Mouse (Mus musculus) layer of hippocampus, adult 11-12 months (tissue): Measurements from ENCODE around the gene Tspan12.

ENCODE experiments used
- DNase-seq: peaks from one replicate; pipeline ENCODE4 v3.0.0; 2022; ENCODE audit warnings: low spot score

Gene Tspan12

DNA sequence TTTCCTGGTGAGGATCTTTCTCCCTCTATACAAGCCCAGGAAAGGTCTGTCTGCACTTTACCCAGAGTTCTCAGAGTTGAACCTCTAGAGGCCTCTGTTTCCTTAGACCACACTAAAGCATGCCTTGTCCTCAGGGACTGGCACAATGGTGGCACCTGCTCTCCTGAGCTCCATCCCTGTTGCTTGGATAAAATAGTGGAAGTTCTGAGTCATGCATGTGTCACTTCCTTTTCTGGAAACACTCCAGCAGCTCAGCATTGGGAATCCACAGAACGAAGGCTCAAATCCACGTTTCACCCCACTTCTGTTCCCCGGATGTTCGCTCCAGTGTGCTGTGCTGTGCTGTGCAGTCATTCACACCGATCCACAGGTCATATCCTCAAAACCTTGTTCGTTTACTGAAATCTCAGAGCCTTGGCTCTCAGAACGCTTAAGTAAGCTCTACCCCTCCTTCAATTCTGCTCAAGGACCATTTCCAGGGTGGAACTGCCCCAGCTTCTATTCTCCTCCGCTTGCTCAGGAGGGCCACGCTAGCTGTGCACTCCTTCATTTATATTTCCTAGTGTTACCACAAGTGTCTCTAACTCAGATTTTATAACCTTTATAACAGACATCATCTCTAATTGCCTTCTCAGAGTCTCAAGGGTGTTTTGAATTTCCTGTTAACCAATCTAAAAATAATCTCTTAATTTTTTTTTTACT, 83.4 kb downstream of the Tspan12 start:
- no peak for DNase-seq

DNA sequence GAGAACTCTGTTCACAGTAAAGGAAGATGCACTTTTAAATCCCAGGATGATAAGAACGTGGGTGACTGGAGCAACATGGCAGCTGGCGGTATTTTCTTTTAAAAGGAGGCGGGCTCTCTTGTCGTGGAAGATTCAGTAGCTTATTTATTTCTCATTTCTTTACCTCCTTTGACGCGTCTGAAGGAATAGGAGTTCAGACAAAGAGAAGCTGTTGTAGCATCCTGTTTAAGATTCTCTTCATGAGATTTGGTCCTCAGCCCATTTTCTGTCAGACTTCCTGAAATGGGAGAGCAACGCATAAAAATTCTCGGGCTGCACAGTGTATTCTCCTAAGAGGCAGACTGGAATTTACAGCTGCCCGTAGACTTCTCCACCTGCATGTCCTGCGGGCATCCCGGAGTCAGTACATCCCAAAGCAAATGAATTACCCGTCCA, 84.5 kb downstream of the Tspan12 start:
- DNase-seq, result no peak

DNA sequence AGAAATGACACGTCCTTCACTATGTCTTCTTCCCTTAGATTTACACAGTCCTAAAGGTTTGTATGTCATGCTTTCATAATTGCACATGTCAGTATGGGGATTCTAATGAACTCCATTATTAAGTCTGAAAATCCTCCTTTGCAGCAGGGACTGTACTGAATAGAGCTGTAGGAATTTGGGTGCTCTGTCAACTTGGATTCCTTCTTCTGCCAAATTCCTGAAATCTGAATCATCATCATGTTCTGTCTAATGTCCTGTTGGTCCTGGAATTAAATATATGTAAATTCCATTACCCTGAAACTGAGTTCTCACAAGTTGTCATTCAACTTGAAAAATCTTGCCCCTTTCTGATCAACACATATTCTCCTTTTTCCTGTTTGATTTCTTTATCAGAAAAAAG, 104.8 kb downstream of the Tspan12 start:
- DNase-seq, result no peak

DNA sequence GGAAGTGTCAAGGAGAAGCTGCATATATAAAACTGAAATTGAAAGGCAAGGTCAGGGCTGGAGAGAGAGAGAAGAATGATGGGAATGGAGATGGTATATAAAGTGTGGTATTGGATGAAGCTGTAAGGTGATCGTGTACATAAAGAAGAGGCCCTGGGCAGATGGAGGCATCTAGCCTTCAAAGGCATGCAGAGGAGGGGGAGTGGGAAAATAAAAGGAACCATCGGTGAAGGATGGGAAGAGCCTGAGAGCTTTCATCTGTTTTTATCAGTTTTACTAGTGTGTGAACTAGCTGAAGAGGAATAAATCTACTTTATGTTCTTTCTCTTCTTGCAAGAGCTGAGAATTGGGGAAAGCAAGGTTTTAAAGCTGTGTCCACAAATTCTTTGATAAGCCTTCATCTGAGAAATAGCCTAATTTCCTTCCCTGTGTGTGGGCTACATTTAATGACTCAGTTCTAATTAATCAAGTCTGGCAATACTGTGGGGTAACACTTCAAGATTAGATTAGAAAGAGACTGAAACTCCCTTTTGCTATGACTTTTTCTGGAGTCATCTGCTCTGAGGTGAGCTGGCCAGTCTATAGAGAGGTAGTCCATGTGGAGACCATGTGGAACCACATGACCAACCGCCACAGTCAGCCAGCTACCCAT, 107.6 kb downstream of the Tspan12 start:
- DNase-seq, result no peak

DNA sequence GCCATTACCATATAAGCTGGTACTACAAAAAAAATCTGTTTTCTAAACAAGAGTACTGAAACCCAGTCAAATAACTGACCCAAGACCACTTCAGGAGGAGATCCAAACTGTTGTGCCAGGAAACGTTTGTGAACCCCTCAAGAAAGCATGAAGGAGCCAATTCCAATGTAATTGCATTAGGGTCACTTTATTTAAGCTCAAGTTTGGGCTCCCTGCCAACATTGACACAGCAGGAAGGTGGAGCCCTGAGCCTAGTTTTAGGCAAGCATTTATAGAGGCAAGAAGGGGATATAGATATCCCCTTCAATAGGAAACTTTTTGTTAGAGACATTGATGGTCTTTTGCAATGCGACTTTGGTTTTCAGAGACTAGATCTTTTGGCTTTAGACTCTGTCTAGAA, 111.7 kb downstream of the Tspan12 start:
- no peak for DNase-seq

DNA sequence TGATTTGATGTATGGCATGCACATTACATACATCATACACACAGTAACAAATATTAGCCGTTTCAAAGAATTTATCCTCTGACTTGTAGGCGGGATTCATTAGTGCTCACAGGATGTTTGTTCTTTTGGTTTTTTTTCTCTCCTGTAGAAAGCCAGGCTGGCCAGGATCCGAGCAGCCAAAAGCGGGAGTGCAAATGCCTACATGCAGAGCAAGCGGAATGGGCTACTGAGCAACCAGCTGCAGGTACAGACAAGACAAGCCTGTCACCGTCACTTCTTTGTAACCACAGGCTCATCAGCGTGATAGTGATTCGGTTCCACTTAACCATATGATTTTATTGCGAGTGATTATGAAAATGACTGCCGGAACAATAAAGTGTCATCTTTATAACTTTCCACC, 130.1 kb downstream of the Tspan12 start:
- no peak for DNase-seq
